Comparison of ENCODE assay signal across 8 mouse cellular contexts in the genomic region with DNA sequence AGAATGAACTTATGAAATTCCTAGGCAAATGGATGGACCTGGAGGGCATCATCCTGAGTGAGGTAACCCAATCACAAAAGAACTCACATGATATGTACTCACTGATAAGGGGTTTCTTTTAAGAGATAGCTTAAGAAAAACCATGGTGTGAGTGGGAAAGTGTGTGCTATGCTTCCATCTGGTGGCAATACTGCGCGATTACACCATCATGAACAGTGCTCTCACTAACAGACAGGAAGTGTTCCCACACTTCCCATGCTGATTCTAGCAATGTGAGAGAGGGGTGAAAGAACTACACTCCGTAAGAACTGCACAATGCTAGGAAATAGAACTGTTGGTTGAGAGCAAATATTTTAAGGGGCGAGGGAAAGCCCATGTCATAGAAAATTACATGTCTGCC. TPM values are rescaled to one million over a fixed set of nuclear protein-coding genes. Genes with fewer than 3 reads are reported as not detected.
DNase-seq lines count a peak whose midpoint lies in the region; ATAC-seq and TF ChIP-seq lines count a peak whose summit lies in the region.

No protein-coding gene starts in this region.

- ATAC-seq in midbrain, embryonic 11.5 days (ENCODE audit: low FRiP score): peak; percentile 72
- peak; percentile 83; the same call in 1 of the 2 replicates for ATAC-seq in forebrain, embryonic 12.5 days (ENCODE audit: low FRiP score)
- ATAC-seq in kidney, postnatal 0 days (replicated peaks; ENCODE audit: low FRiP score, low read depth): peak; percentile 61; the same call in 1 of the 2 replicates
- ATAC-seq in neural tube, embryonic 13.5 days (ENCODE audit: low read depth): peak; percentile 73; the same call in 1 of the 2 replicates

- no peak overlapping the region for H3K4me3 ChIP-seq in midbrain, embryonic 11.5 days (ENCODE audit: low read depth, low read length)
- no peak overlapping the region for H3K4me3 ChIP-seq in midbrain, embryonic 10.5 days
- H3K4me3 ChIP-seq in forebrain, embryonic 12.5 days (replicated peaks): no peak overlapping the region
- H3K4me3 ChIP-seq in kidney, postnatal 0 days (replicated peaks; ENCODE audit: low read depth, low read length): no peak overlapping the region
- H3K4me3 ChIP-seq in neural tube, embryonic 13.5 days: no peak overlapping the region

- no peaks in the 10 kb centered on the region for H3K4me1 ChIP-seq in midbrain, embryonic 11.5 days (ENCODE audit: control insufficient read depth, insufficient read depth, low read length)
- H3K4me1 ChIP-seq in midbrain, embryonic 10.5 days: no peaks in the 10 kb centered on the region
- no peaks in the 10 kb centered on the region for H3K4me1 ChIP-seq in forebrain, embryonic 12.5 days
- no peaks in the 10 kb centered on the region for H3K4me1 ChIP-seq in kidney, postnatal 0 days (replicated peaks; ENCODE audit: insufficient read depth, low read length)
- H3K4me1 ChIP-seq in neural tube, embryonic 13.5 days (replicated peaks): no peaks in the 10 kb centered on the region

- H3K9me3 ChIP-seq in midbrain, embryonic 11.5 days (ENCODE audit: control insufficient read depth, low read length): no peaks in the 10 kb centered on the region
- no peaks in the 10 kb centered on the region for H3K9me3 ChIP-seq in midbrain, embryonic 10.5 days (replicated peaks)
- H3K9me3 ChIP-seq in forebrain, embryonic 12.5 days: no peaks in the 10 kb centered on the region
- H3K9me3 ChIP-seq in kidney, postnatal 0 days (replicated peaks; ENCODE audit: low read length): no peaks in the 10 kb centered on the region
- H3K9me3 ChIP-seq in neural tube, embryonic 13.5 days: no peaks in the 10 kb centered on the region

- no peak overlapping the region for H3K27ac ChIP-seq in midbrain, embryonic 11.5 days (ENCODE audit: low read depth, low read length)
- H3K27ac ChIP-seq in midbrain, embryonic 10.5 days (replicated peaks): no peak overlapping the region
- no peak overlapping the region for H3K27ac ChIP-seq in forebrain, embryonic 12.5 days
- no peak overlapping the region for H3K27ac ChIP-seq in kidney, postnatal 0 days
- no peak overlapping the region for H3K27ac ChIP-seq in neural tube, embryonic 13.5 days (replicated peaks)

- H3K4me2 ChIP-seq in midbrain, embryonic 11.5 days: no peak overlapping the region
- H3K4me2 ChIP-seq in forebrain, embryonic 12.5 days: no peak overlapping the region
- no peak overlapping the region for H3K4me2 ChIP-seq in kidney, postnatal 0 days (ENCODE audit: low read length)
- no peak overlapping the region for H3K4me2 ChIP-seq in neural tube, embryonic 13.5 days

- peak; percentile 23 for DNase-seq in adrenal gland, postnatal 14 days
- DNase-seq in adrenal gland, adult 8-10 months: no peak
- DNase-seq in midbrain, embryonic 11.5 days (ENCODE audit: low spot score, missing footprints): no peak
- DNase-seq in midbrain, embryonic 10.5 days (ENCODE audit: low spot score): no peak
- peak; percentile 71 for DNase-seq in kidney, postnatal 0 days (ENCODE audit: low spot score)
- DNase-seq in natural killer cell, adult 2 months (ENCODE audit: low spot score in 2 of 2): no peak

- no peaks in the 10 kb centered on the region for H3K27me3 ChIP-seq in midbrain, embryonic 11.5 days (ENCODE audit: control insufficient read depth, insufficient read depth, low read length)
- H3K27me3 ChIP-seq in midbrain, embryonic 10.5 days (ENCODE audit: low read depth, poor library complexity, severe bottlenecking): no peaks in the 10 kb centered on the region
- H3K27me3 ChIP-seq in forebrain, embryonic 12.5 days: no peaks in the 10 kb centered on the region
- H3K27me3 ChIP-seq in kidney, postnatal 0 days (ENCODE audit: insufficient read depth, low read length): no peaks in the 10 kb centered on the region
- no peaks in the 10 kb centered on the region for H3K27me3 ChIP-seq in neural tube, embryonic 13.5 days

- peak; percentile 79 for TF ChIP-seq CTCF in kidney, postnatal 0 days (IDR thresholded peaks at IDR 0.05; ENCODE audit: low read depth)

- H3K9ac ChIP-seq in midbrain, embryonic 11.5 days (ENCODE audit: low read length): no peak overlapping the region
- no peak overlapping the region for H3K9ac ChIP-seq in forebrain, embryonic 12.5 days
- H3K9ac ChIP-seq in kidney, postnatal 0 days (ENCODE audit: low read depth, low read length): no peak overlapping the region
- no peak overlapping the region for H3K9ac ChIP-seq in neural tube, embryonic 13.5 days

- H3K36me3 ChIP-seq in midbrain, embryonic 11.5 days (ENCODE audit: control insufficient read depth, insufficient read depth, low read length): no peaks in the 10 kb centered on the region
- no peaks in the 10 kb centered on the region for H3K36me3 ChIP-seq in midbrain, embryonic 10.5 days
- no peaks in the 10 kb centered on the region for H3K36me3 ChIP-seq in forebrain, embryonic 12.5 days (replicated peaks)
- H3K36me3 ChIP-seq in kidney, postnatal 0 days (ENCODE audit: insufficient read depth, low read length): no peaks in the 10 kb centered on the region
- H3K36me3 ChIP-seq in neural tube, embryonic 13.5 days: no peaks in the 10 kb centered on the region

- 15% methylated on average over 4 of the region's 4 CpGs for WGBS in midbrain, embryonic 11.5 days
- WGBS in midbrain, embryonic 10.5 days: 26% methylated on average over 4 of the region's 4 CpGs
- 18% methylated on average over 4 of the region's 4 CpGs for WGBS in forebrain, embryonic 12.5 days
- 14% methylated on average over 4 of the region's 4 CpGs for WGBS in kidney, postnatal 0 days
- WGBS in neural tube, embryonic 13.5 days: 22% methylated on average over 4 of the region's 4 CpGs

RNA-seq across cellular contexts. Expression of a gene that starts 3.4 kb away (rescaled TPM):
- total RNA-seq in adrenal gland, postnatal 14 days (2021): not detected in 2 replicates
- not detected for total RNA-seq in adrenal gland, adult 8-10 months (2022)
- polyA plus RNA-seq in midbrain, embryonic 11.5 days (2014; fragmentation: Nextera tagmentation; extraction: Ambion mirVana): 0.08 and 0.33 TPM in 2 replicates
- 0.04 and 0.11 TPM in 2 replicates for polyA plus RNA-seq in midbrain, embryonic 10.5 days (2016; fragmentation: Nextera tagmentation; extraction: Ambion mirVana)
- polyA plus RNA-seq in forebrain, embryonic 12.5 days (2016; fragmentation: Nextera tagmentation; extraction: Ambion mirVana): 0.04 TPM in 1 of 2 replicates, not detected in the other
- polyA plus RNA-seq in kidney, postnatal 0 days (2015; fragmentation: Nextera tagmentation; extraction: Ambion mirVana): not detected in 2 replicates
- 0.07 TPM in 1 of 2 replicates, not detected in the other for polyA plus RNA-seq in neural tube, embryonic 13.5 days (2015; fragmentation: Nextera tagmentation; extraction: Ambion mirVana)

RNA-seq across cellular contexts. Expression of a gene that starts 39.9 kb away (rescaled TPM):
- total RNA-seq in adrenal gland, postnatal 14 days (2021): not detected in 2 replicates
- total RNA-seq in adrenal gland, adult 8-10 months (2022): not detected
- polyA plus RNA-seq in midbrain, embryonic 11.5 days (2014; fragmentation: Nextera tagmentation; extraction: Ambion mirVana): not detected in 2 replicates
- not detected in 2 replicates for polyA plus RNA-seq in midbrain, embryonic 10.5 days (2016; fragmentation: Nextera tagmentation; extraction: Ambion mirVana)
- polyA plus RNA-seq in forebrain, embryonic 12.5 days (2016; fragmentation: Nextera tagmentation; extraction: Ambion mirVana): not detected in 2 replicates
- not detected in 2 replicates for polyA plus RNA-seq in kidney, postnatal 0 days (2015; fragmentation: Nextera tagmentation; extraction: Ambion mirVana)
- polyA plus RNA-seq in neural tube, embryonic 13.5 days (2015; fragmentation: Nextera tagmentation; extraction: Ambion mirVana): not detected in 2 replicates

RNA-seq across cellular contexts. Expression of a gene that starts 54.6 kb away (rescaled TPM):
- not detected in 2 replicates for total RNA-seq in adrenal gland, postnatal 14 days (2021)
- not detected for total RNA-seq in adrenal gland, adult 8-10 months (2022)
- polyA plus RNA-seq in midbrain, embryonic 11.5 days (2014; fragmentation: Nextera tagmentation; extraction: Ambion mirVana): not detected in 2 replicates
- not detected in 2 replicates for polyA plus RNA-seq in midbrain, embryonic 10.5 days (2016; fragmentation: Nextera tagmentation; extraction: Ambion mirVana)
- polyA plus RNA-seq in forebrain, embryonic 12.5 days (2016; fragmentation: Nextera tagmentation; extraction: Ambion mirVana): not detected in 2 replicates
- not detected in 2 replicates for polyA plus RNA-seq in kidney, postnatal 0 days (2015; fragmentation: Nextera tagmentation; extraction: Ambion mirVana)
- polyA plus RNA-seq in neural tube, embryonic 13.5 days (2015; fragmentation: Nextera tagmentation; extraction: Ambion mirVana): not detected in 2 replicates

Comparison
In these comparisons a context has a peak if more than half of its experiments do, and no peak if none do; other contexts are left out.
1. DNase-seq: peak in adrenal gland, postnatal 14 days (single experiment) and kidney, postnatal 0 days (single experiment); none in adrenal gland, adult 8-10 months (single experiment), midbrain, embryonic 11.5 days (single experiment), midbrain, embryonic 10.5 days (single experiment) and natural killer cell, adult 2 months (0 of 2).
2. Peak in every context shown above with its lines, with median percentiles within 50 percentile points of each other: ATAC-seq.